In the genomic region with DNA sequence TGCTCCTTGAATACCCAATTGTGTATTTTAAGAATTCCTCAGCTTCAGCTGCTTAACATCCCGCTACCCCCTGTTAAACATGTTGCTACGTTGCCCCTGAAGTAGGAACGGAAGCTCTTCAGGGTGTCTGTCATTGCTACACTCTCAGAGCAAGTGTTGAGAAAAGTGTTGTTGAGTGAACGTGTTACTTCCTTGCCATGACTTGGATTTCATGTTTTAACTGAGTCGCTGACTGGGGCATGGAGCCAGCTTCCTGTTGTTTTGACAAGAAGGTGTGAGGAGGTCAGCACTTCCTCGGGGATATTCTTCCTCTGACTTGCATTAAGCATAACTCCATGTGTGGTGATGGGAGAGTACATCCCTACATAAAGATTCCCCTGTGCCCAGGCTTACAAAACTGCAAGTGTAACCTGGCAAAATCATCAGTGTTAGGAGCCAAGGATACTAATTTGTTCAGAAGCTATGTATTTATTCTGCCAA, we compare ENCODE assay signal across 7 mouse cellular contexts. TPM values are rescaled to one million over a fixed set of nuclear protein-coding genes. Genes with fewer than 3 reads are reported as not detected.
DNase-seq lines count a peak whose midpoint lies in the region; ATAC-seq and TF ChIP-seq lines count a peak whose summit lies in the region.

No protein-coding gene starts in this region.

- TF ChIP-seq EP300 in lung, postnatal 0 days (IDR thresholded peaks at IDR 0.05), result no peak

- H3K9me3 ChIP-seq in heart, embryonic 11.5 days (replicated peaks; ENCODE audit: control insufficient read depth, low read length), result no peaks in the 10 kb centered on the region
- H3K9me3 ChIP-seq in lung, postnatal 0 days (ENCODE audit: low read length), result no peaks in the 10 kb centered on the region
- no peaks in the 10 kb centered on the region for H3K9me3 ChIP-seq in midbrain, embryonic 10.5 days (replicated peaks)

- in situ Hi-C loops in Patski (cut with MboI; ENCODE audit: low pct_unique_long_range_greater_than_20kb), result no loop called here

- H3K4me2 ChIP-seq in heart, embryonic 11.5 days, result peak overlapping the region; percentile 29; the same call in 1 of the 2 replicates
- H3K4me2 ChIP-seq in lung, postnatal 0 days (replicated peaks; ENCODE audit: low read depth, low read length), result peak overlapping the region; percentile 28; the same call in 1 of the 2 replicates

- H3K9ac ChIP-seq in heart, embryonic 11.5 days (ENCODE audit: low read depth, low read length), result no peak overlapping the region
- H3K9ac ChIP-seq in lung, postnatal 0 days (replicated peaks; ENCODE audit: low read depth), result no peak overlapping the region

- H3K4me1 ChIP-seq in heart, embryonic 11.5 days (ENCODE audit: control insufficient read depth, insufficient read depth, low read length), result peaks cover 10% of the 10 kb centered on the region; the same call in 1 of the 2 replicates
- H3K4me1 ChIP-seq in lung, postnatal 0 days (ENCODE audit: insufficient read depth, low read depth, low read length), result peaks cover 9% of the 10 kb centered on the region; the same call in 1 of the 2 replicates
- peaks cover 6% of the 10 kb centered on the region for H3K4me1 ChIP-seq in midbrain, embryonic 10.5 days

- H3K27ac ChIP-seq in heart, embryonic 11.5 days (ENCODE audit: low read depth, low read length), result no peak overlapping the region
- no peak overlapping the region for H3K27ac ChIP-seq in lung, postnatal 0 days (ENCODE audit: low read length)
- no peak overlapping the region for H3K27ac ChIP-seq in midbrain, embryonic 10.5 days (replicated peaks)

- WGBS in heart, embryonic 11.5 days (ENCODE audit: insufficient replicate concordance), result 23% methylated on average over 6 of the region's 6 CpGs
- WGBS in lung, postnatal 0 days, result 8% methylated on average over 6 of the region's 6 CpGs
- WGBS in midbrain, embryonic 10.5 days, result 64% methylated on average over 6 of the region's 6 CpGs

- no peak for ATAC-seq in heart, embryonic 11.5 days (replicated peaks; ENCODE audit: insufficient number of reproducible peaks, low FRiP score, low TSS enrichment)
- ATAC-seq in Patski, result peak; percentile 55
- ATAC-seq in lung, postnatal 0 days, result peak; percentile 35
- no peak for ATAC-seq in granulocyte monocyte progenitor cell, adult 5-6 weeks (replicated peaks; ENCODE audit: poor library complexity, severe bottlenecking)

- H3K27me3 ChIP-seq in heart, embryonic 11.5 days (ENCODE audit: control insufficient read depth, insufficient read depth, low read length), result no peaks in the 10 kb centered on the region; the same call in 1 of the 2 replicates
- H3K27me3 ChIP-seq in Patski, result no peaks in the 10 kb centered on the region
- no peaks in the 10 kb centered on the region for H3K27me3 ChIP-seq in lung, postnatal 0 days (replicated peaks; ENCODE audit: insufficient read depth, low read length)
- H3K27me3 ChIP-seq in midbrain, embryonic 10.5 days (ENCODE audit: low read depth, poor library complexity, severe bottlenecking), result no peaks in the 10 kb centered on the region

- TF ChIP-seq CTCF in Patski (IDR thresholded peaks at IDR 0.05), result no peak
- no peak for TF ChIP-seq CTCF in lung, postnatal 0 days (IDR thresholded peaks at IDR 0.05)

- intact Hi-C loops in heart, postnatal 10 days (cut with DNase I), result no loop called here

- H3K36me3 ChIP-seq in heart, embryonic 11.5 days (ENCODE audit: control insufficient read depth, insufficient read depth, low read length), result no peaks in the 10 kb centered on the region
- no peaks in the 10 kb centered on the region for H3K36me3 ChIP-seq in lung, postnatal 0 days (ENCODE audit: insufficient read depth, low read length)
- H3K36me3 ChIP-seq in midbrain, embryonic 10.5 days, result no peaks in the 10 kb centered on the region

- no peak overlapping the region for H3K4me3 ChIP-seq in heart, embryonic 11.5 days (ENCODE audit: low read depth, low read length)
- no peak overlapping the region for H3K4me3 ChIP-seq in lung, postnatal 0 days (ENCODE audit: low read depth, low read length)
- H3K4me3 ChIP-seq in midbrain, embryonic 10.5 days, result no peak overlapping the region

- DNase-seq in heart, adult 18-20 months, result no peak
- DNase-seq in Patski (ENCODE audit: low read depth, low spot score), result no peak
- DNase-seq in heart, postnatal 10 days, result peak; percentile 21 to 37
- peak; percentile 33 for DNase-seq in lung, postnatal 0 days (ENCODE audit: low spot score)
- DNase-seq in midbrain, embryonic 10.5 days (ENCODE audit: low spot score), result no peak

- CTCF ChIA-PET in Patski (lab: Charles Lee), result interaction anchor here (1.4 to 3.6 kb wide), 3 partner anchors 13 to 31 kb away, joined by 4 to 14 read pairs (median 10); no protein-coding TSS in a partner anchor

- POLR2A ChIA-PET in Patski (lab: Charles Lee), result no interaction called here

RNA-seq across cellular contexts. Expression of gene Pgrmc2, which starts 25.5 kb away (rescaled TPM):
- polyA plus RNA-seq in heart, embryonic 11.5 days (2014; fragmentation: Nextera tagmentation; extraction: Ambion mirVana), result 29.5 and 30.9 TPM in 2 replicates
- total RNA-seq in heart, adult 18-20 months (2021), result 10 to 100 TPM; 32.7 to 37.6 TPM
- 99.6 TPM for polyA plus RNA-seq in Patski (2021)
- 10 to 100 TPM; 42.3 to 46.9 TPM for total RNA-seq in heart, postnatal 10 days (2021)
- 22.1 and 24.4 TPM in 2 replicates for polyA plus RNA-seq in lung, postnatal 0 days (2015; fragmentation: Nextera tagmentation; extraction: Ambion mirVana)
- 31.5 and 31.6 TPM in 2 replicates for total RNA-seq in granulocyte monocyte progenitor cell, adult 5-6 weeks (2014; fragmentation: Nextera tagmentation)
- total RNA-seq in granulocyte monocyte progenitor cell, adult 5-6 weeks (2017), result 18.0 and 21.3 TPM in 2 replicates
- 31.2 and 34.3 TPM in 2 replicates for polyA plus RNA-seq in midbrain, embryonic 10.5 days (2016; fragmentation: Nextera tagmentation; extraction: Ambion mirVana)

Comparison
In these comparisons a context has a peak if more than half of its experiments do, and no peak if none do; other contexts are left out.
1. DNase-seq: peak in heart, postnatal 10 days (2 of 2) and lung, postnatal 0 days (single experiment); none in heart, adult 18-20 months (0 of 2), Patski (single experiment) and midbrain, embryonic 10.5 days (single experiment).
2. ATAC-seq: peak in Patski (single experiment) and lung, postnatal 0 days (single experiment); none in heart, embryonic 11.5 days (single experiment) and granulocyte monocyte progenitor cell, adult 5-6 weeks (single experiment).